Mouse (Mus musculus): ENCODE measurements around the gene Klhdc8b.
A peak's percentile ranks its signal among the peaks of the same experiment; 100 is the strongest.

The Klhdc8b gene

DNA sequence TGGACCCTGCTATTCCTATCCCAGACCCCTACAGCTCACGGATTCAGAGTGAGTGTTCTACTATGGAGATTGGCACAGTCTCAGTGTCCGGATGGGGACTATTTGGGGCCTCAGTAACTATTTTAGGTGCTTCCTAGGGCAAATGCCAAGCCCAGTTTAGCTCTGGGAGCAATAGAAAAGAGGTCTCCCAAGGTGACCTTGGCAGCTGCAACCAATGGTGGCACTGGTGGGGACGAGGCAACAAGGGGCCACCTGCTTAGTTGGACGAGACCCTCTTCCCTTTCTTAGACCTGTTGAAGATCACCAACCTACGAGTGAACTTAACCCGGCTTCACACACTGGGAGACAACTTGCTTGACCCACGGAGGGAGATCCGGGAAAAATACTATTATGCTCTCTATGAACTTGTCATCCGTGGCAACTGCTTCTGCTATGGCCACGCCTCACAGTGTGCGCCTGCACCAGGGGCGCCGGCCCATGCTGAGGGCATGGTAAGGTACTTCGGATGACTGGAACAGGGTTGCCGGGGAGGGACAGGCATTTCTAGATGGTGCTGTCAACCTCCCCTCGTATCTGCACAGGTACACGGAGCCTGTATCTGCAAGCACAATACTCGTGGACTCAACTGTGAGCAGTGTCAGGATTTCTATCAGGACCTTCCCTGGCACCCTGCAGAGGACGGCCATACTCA lies 20.3 kb upstream of the Klhdc8b start:
- DNase-seq (ENCODE audit: low spot score): no peak

DNA sequence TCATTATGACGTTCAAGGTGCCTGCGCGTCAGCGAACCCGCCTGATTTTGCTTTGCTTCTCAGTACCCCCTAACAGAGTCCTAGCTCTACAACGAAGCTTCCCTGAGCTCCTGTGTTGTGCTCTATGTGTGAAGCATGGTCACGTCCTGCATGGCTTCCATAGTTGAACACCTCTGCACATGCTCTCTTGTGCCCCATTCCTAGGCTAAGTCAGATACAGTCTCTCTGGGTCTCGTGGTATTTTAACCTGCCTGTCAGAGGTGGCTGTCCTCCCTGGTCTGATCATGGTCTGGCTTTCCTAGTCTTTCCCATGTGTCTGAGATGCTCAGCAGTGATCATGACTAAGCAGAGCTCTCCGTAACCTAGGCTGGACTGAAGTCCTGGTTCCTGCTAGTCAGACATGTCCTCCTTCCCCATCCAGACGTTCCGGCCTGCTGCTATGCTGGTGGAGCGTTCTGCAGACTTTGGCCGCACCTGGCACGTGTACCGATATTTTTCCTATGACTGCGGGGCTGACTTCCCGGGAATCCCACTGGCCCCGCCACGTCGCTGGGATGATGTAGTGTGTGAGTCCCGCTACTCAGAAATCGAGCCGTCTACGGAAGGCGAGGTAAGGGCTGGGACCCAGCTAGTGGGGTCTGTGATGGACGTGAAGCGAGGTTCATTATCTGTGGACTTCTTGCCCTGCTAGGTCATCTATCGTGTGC lies 19.6 kb upstream of the Klhdc8b start:
- DNase-seq (ENCODE audit: low spot score): no peak

DNA sequence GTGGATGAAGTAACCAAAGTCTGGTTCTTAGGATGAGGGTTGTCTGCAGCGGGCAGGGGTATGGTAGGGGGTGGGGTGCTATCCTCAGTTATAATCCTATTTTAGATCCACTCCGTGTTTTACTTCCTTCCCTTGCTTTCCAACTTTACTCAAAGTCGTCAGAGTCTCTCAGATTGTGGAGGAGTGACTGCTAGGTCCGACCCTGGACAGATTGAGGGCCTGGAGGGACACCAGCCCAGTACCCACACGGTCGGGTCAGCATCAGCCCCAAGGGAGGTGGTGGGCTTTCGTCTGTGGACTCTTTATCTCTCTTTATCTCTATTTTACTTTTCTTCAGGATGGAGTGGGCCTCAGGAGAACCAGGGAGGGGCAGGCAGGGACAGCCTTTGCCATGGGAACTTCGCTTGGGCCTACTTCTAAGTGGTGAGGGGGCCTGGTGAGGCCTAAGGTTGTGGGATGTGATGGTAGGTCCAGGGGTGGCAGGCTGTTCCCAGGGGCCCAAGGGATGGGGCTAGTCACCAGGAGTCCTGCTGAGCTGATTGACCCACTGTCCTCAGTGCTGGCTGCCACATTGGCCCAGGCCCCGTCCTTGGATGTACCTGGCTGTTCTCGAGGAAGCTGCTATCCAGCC lies 18.5 kb upstream of the Klhdc8b start, which contains the start of gene Lamb2:
Lamb2 (plus strand) TSS at position 16 of the 631 bp plus-strand sequence.
- peak; percentile 93 for DNase-seq (ENCODE audit: low spot score)

DNA sequence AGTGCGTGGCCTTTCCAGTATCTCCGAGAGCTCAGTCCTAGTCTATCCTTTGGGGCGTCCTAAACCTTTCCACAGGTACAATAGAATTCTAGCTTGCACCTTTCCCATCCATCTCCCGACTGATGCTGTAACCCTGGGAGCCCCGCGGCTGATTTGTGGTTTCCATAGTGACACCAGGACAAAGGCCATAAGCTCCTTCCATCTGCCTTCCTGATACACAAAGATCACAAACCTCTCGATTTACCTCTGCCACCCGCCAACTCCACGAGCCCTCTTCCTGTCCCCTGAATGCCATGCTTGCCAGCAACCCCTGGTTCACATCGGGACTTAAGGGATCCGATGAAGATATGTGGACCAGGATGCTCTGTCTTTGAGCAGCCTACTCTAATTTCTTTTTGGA lies 17.9 kb upstream of the Klhdc8b start:
- no peak for DNase-seq (ENCODE audit: low spot score)

DNA sequence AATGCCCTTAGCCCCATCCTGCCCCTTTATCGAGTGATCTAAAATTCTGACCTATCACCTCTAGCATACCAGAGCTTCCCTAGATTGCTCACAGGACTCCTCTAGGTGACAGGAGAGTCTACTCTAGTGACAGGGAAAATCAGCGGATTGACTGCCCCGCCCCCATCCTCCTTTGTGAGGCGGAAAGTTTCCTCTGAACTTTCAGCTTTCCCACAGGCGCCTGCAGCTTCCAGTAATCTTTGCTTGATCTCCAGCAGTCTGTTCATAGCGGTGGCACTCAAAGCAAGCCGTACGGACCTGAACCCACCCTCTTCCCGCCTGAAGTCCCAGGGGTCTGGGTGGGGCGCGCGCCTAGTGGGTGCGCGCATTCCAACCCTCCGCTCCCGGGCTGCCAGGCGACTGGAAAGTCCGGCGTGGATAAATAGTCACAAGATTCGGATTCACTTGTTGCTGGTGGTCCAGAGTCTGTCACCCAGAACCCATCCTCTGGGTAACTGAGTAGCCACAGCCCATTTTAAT lies 17.3 kb upstream of the Klhdc8b start:
- DNase-seq (ENCODE audit: low spot score): peak; percentile 89

DNA sequence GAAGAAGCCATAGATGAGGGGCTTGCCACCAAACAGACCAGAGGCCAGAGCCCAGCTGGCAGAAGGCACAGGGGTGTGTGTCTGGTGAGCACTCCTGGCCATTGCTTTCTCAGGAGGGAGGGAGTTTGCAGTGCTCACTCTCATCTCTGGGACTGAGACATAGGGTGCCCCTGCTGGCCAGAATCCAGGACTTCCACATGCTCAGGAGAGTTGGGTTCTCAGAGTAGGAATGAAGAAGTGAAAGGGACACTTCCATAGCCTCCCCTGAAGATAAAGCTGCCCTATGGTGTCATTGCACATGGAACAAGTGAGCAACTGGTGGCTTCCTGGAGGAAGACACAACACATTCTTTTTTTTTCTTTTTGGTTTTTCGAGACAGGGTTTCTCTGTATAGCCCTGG lies 13.1 kb upstream of the Klhdc8b start:
- DNase-seq (ENCODE audit: low spot score): no peak

DNA sequence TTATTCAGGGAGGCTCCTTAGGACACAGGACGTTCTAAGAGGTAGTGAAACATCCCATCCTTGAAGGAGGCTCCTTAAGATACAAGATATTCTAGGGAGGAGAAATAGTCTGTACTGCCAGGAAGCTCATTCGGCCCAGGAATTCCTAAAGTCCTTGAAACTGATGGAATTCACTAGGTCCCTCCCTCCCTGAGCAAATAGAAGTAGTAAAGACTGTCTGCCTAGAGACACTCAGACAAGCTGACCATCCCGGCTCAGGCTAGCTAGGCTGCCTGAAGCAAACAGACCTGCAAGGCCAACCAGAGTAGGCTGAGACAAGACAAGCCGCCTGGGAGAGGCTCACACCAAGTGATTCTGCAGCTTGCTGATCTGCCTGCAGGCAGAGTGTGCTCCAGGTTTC lies 8.5 kb upstream of the Klhdc8b start:
- no peak for DNase-seq (ENCODE audit: low spot score)

DNA sequence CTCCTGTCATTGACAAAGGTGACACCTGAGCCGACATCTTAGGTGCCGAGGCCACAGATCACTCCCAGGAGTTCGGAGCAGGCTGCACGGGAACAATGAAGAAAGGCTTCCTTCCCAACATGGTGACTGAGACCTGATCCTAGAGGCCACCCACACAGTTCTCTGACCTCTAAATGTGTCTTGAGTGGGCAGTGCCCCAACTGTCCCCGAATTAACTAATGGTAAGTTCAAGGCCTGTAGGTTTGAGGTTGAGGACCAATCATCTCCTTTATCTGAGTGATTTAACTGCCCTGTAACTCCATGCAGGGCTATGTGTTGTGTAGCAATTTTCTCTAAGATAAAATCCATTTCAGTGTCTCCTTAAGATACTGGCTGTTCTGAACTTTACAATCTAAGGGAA lies 8.0 kb upstream of the Klhdc8b start:
- no peak for DNase-seq (ENCODE audit: low spot score)

DNA sequence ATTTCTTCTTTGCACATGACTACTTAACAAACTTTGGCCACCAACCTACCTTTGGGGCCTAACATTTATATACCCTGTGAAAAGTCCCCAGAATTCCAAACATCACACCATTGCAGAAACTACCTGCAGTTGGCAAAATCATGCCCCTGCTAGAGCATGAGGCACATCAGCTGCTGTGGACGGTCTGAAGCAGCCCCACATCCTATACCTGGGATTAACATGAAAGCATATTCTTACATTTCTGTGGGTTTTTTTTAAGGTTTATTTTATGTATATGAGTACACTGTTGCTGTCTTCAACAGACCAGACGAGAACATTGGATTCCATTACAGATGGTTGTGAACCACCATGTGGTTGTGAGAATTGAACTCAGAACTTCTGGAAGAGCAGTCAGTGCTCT lies 4.8 kb upstream of the Klhdc8b start:
- DNase-seq (ENCODE audit: low spot score): no peak

DNA sequence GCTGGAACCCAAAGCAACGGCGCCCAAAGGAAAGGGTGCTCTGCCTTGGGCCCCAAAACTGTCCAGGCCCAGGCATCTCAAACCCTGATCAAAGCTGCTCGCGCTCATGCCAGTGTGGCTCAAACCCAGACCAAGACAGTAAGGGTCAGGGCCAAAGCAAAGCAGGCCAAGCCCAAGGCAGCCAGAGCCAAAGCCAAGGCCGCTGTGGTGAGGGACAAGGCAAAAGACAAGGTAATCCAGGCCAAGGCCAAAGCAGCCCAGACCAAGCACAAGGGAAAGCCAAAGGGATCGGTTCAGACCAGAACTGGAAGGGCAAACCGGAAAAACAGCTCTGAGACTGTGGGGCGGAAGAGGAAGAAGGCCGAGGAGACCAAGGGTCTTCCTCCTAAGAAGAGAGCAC lies 2.3 kb upstream of the Klhdc8b start:
- DNase-seq (ENCODE audit: low spot score): no peak

DNA sequence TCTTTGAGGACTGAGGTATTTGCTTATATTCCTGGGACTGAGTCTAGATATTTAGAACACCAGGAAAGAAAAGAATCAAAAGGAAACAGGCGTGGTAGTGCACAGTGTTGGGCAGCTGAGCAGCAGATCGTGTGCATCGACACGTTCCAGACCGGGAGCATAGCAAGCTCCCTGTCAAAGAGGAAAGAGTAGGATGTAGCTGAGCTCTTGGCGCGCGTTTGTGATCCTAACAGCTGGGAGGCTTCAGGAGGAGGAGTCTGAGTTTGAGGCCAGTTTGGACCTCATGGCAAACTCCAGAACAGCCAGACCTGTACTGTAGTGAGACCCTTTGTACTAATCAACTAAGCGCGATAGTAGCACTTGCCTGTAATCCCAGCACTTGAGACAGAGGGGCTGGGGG lies 811 bp upstream of the Klhdc8b start:
- DNase-seq (ENCODE audit: low spot score): no peak

DNA sequence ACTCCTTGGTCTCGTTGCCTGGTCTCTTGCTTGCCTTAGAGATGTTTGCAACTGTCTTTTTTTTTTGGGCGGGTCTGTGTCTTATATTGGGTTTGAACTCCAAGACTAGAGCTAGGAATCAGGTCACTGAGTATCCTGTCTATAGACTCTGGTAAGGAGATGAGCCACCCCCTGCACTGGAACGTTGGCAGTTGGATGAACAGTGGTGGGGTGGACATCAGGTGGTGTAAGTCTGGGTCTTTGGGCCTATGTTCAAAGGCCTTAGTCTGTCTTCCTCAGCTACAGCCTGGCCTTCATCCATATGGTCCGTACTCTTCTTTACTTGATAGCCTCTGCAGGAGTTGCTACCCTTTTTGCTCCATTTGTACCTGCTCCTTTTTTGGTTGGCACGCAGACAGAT lies 294 bp upstream of the Klhdc8b start:
- no peak for DNase-seq (ENCODE audit: low spot score)

DNA sequence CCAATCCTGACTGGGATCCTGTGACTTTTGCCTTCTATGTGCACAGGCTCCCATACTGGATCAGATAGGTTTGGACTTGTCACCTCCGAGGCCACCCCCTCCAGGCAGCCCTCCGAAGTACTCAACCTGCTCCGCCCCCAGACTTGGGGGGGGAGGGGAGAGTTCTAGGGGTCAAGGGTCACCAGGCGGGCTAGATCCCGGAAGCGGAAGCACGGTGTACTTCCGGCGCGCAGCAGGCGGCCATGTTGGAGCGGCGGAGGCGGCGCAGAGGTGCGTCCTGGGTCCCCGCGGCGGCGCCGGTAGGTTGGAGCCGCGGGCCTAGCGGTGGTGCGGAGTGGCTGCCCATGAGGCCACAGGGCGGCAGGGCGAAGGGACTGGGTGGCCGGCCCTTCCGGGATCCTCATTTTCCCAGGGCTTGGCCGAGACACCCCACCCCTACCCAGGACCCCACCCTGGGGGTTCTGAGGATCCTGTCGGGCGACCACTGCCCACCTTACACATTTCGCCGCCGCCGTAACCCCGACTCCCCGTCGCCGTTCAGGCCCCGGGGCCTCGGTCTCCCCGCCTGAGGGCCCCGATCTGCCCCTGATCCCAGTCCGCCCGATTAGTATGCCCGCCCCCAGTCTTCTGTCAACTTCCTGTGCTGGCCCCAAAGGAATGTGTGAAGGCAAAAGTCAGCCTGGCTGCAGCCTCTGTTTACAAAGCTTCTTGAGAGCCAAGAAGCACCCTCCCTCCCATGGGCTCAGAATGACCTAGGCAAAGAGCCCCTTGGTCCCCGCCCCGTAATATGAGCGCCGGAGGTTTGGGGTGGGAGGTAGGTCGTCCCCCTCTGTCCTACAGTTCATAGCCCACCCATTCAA lies 832 bp downstream of the Klhdc8b start, which contains the start of gene Ccdc71:
Ccdc71 (plus strand) TSS at position 209 of the 860 bp plus-strand sequence.
- peak; percentile 89 for DNase-seq (ENCODE audit: low spot score)

DNA sequence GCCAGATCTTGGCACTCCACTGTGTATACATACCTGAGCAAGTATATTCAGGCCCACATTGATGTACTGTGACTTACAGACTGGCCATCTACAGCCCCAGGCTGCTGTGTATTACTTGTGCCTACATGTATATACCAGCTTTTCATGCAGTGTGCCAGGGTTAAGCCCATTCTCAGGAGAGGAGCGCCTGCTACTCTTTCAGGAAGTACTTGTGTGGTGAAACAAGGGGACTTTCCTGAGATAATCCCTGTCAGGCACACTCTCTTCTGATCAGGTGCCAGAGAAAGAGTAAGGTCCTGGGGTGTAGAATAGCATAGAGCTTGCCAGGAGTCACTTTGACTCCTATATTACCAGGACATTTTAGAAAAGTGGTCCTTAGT lies 1.5 kb downstream of the Klhdc8b start:
- DNase-seq (ENCODE audit: low spot score): no peak

DNA sequence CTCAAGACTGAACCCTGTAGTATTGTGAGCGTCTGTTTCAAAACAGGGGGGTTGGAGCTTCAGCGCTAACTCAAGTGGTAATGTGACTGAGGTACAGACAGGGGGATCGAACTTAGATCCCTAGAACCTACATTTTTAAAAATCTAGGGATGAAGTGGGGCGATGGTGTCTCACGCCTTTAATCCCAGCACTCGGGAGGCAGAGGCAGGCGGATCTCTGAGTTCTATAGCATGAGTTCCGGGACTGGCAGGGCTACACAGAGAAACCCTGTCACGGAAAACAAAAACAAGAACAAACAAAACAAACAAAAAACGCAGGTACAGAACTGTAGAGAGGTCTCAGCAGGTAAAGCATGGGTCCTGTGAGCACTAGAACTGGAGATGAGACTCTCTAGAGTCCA lies 4.4 kb downstream of the Klhdc8b start:
- no peak for DNase-seq (ENCODE audit: low spot score)

DNA sequence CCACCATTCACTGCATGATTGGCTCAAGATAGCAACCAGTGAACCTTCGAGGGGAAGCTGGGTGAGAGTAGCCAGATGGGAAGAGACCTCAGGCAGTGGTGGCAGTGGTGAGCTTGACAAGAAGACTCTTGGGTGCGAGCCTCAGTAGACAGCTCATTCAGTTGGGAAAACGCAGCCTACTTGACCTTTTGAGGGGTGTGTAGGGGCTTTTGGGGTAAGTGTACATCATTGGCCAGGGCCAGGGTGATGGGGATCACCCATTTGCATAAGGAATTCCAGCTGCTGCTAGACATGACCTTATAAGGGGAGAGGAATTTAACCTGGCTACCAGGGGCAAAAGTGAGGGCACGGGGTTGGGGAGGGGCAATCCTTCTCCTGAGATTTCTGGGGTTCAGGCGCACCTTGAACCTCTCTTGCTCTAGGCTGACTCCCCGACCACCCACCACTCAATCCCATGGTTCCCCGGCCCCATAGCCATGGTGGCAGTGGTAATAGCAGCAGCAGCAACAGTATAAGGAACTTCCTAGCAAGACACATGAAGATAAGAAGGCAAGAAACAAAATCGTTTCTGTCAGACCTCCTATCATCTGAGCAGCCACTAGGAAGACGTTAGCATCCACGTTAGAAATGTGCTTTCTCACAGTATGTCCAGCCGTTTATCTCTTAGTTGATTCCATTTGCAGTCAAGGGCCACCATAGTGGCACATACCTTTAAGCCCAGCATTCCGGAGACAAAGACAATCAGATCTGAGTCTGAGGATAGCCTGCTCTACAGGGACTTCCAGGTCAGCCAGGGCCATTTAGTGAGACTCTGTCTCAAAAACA lies 5.4 kb downstream of the Klhdc8b start:
- no peak for DNase-seq (ENCODE audit: low spot score)

DNA sequence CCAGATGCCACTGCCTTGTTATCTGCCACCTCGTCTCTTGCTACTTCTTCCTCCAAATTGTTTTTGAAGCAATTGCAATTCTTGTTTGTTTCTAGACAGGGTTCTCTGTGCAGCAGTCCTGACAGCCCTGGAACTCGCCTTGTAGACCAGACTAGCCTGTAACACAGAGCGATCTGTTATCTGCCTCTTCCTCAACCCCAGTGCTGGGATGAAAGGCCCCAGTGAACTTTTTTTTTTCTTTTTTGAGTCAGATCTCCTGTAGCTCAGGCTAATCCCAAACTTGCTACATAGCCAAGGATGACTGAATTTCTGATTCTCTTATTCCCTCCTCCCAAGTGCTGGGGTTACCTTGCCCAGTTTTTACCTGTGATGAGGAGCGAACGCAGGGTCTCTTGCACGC lies 7.0 kb downstream of the Klhdc8b start:
- DNase-seq (ENCODE audit: low spot score): no peak

DNA sequence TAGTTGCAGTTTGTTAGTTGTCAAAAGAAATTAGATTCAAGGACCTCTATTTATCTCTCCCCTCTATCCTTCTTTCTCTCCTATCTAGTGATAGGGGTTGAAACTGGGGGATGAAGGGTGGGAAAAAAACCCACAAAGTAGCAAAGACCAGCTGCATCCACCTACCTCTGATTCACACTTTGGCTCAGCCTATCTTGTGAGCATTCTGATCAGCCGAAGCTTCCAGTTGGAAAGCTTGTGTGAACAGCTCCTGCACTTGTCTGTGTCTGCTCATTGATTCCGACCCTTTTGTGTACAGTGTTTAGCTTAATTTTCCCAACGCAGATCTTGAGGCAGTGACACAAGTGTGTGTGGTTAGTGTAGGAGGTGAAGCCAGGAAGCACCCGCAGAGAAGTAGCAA lies 7.9 kb downstream of the Klhdc8b start:
- DNase-seq (ENCODE audit: low spot score): no peak

DNA sequence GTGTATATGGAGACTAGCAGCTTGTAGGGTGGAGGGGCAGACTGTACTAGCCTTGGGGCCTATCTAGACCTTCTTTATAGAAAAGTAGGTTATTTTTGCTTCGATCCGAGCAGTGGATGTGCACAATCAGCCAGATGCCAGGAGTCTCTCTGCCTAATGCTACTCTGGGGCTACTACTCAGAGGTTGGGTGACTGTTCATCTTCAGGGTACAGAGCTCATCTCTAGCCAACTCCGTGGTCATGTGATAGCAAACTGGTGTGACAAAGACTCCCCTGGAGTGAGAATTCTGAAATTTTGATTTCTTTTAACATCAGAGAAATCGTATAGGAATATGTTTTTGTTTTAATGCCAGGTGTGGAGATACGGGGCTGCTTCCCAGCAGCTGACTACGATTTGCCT lies 8.5 kb downstream of the Klhdc8b start:
- no peak for DNase-seq (ENCODE audit: low spot score)

DNA sequence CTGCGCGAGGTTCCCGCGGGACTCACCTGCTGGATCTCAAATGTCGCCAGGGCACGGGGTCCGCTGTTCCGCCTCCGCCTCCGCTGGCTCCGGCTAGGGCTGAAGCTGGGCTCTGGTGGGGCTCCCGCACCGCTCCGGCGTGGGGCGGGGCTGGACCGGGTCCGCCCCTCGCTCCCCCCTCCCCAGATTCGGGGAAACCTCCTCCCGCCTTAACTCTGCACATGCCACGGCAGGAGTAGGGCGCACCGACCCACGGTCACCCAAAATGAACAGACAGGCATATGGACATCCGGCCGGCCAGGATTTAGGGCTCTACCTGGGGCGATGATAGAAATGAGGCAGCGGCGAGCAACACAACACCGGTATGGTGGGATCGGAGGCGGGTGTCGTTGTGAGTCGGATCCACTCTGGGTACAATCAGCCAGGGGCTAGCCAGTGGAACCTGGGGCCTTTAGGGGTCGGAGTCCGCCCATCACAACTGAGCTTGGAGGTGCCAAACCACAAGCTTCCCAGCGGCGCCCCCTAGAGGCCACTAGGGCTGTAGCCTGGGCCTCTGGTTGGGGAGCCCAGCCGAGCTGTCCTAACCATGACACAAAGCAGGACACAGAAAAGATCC lies 9.0 kb downstream of the Klhdc8b start:
- DNase-seq (ENCODE audit: low spot score): peak; percentile 98

All from retina, embryonic 14.5 days (tissue).